Mouse (Mus musculus): ENCODE data around the gene Taf15. TPM values are rescaled to one million over a fixed set of nuclear protein-coding genes. Genes with fewer than 3 reads are reported as not detected.

The Taf15 gene
- polyA plus RNA-seq (2016; fragmentation: Nextera tagmentation; extraction: Ambion mirVana), result 5.7 and 6.1 TPM in 2 replicates

DNA sequence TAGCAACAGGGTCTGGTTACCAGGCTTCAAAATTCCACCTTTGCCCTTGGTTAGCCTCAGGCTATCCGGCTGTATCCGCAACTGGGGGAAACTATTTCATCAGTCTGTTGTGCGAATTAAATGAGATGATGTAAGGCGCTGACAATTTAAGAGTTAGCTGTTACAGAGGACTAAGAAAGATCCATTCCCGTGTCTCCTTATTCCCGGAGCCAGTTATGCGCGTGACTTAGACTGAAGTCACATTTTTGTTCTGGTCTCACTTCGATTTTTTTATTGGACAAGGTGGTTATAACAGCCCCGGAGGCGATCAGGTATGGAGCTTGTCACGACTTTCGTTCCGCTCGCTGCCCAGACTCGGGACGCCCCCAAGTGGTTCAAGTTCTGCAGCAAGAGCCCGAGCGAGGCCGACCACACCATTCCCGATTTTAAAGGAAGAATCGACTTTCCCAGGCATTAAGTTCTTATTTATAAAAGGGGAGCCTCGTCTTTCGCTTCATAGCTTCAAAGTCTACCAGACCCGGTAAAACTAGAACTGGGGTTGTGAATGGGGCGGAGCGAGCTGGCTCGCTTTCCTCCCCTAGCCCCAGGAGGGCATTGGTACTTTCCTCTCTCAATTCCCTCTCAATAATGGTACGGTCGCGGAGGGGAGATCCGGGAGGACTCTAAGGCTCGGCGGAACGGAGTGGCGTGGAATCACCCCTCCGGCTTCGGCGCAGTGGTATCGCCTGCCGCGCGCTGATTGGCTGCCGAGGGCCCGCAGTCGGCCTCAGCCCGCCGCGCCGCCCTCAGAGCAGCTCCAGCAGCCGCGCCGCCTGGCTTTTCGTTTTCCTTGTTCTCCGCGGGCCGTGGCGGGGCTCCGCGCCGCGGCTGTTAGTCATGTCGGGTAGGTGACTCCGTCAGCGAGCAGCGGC lies at the start of gene Taf15:
Taf15 (plus strand) TSS at position 763 of the 911 bp plus-strand sequence.
- Histone ChIP-seq H3K4me1 (peaks cover 29% of the 10 kb centered on the region), H3K9me3 (replicated peaks) (no peaks in the 10 kb centered on the region), H3K36me3 (peaks cover 19% of the 10 kb centered on the region), H3K4me2 (peak within 1 kb of the TSS; percentile 84), H3K9ac (peak within 1 kb of the TSS; percentile 95), H3K27ac (peak within 1 kb of the TSS; percentile 84), H3K4me3 (peak within 1 kb of the TSS; percentile 95), H3K27me3 (replicated peaks) (peaks cover 18% of the 10 kb centered on the region; the same call in 1 of the 2 replicates)
- 1% methylated on average over 66 of the region's 66 CpGs for WGBS (ENCODE audit: insufficient replicate concordance)
- peak; percentile 96 for ATAC-seq

DNA sequence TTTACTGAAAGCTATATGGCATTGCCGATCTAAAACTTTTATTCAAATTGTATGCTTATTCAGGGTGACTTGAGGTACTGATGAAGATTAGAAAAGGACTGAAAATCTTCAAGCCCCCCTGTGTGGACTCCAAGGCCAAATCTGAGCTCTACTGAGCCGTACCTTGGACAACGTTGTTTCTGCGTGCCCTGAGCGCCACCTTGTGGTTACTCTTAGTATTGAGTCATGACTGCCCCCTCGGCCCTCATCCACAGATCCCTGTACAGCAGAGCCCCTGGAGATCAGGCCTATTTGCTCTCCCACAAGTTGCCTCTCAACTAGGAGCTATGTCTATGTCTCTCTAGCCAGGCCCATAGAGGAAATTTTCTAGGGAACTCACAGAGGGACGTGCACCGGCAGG lies 48.2 kb upstream of the Taf15 start:
- no peak overlapping the region for H3K27ac ChIP-seq
- WGBS (ENCODE audit: insufficient replicate concordance), result 6% methylated on average over 8 of the region's 8 CpGs
- H3K4me2 ChIP-seq, result no peak overlapping the region
- H3K27me3 ChIP-seq (replicated peaks), result peaks cover 76% of the 10 kb centered on the region
- H3K9ac ChIP-seq, result no peak overlapping the region
- no peaks in the 10 kb centered on the region for H3K9me3 ChIP-seq (replicated peaks)
- H3K4me1 ChIP-seq, result 0 out of 2 replicates have a peak, but pooled peaks cover 7% of the 10 kb centered on the region
- no peaks in the 10 kb centered on the region for H3K36me3 ChIP-seq
- H3K4me3 ChIP-seq, result no peak overlapping the region
- ATAC-seq, result no peak

DNA sequence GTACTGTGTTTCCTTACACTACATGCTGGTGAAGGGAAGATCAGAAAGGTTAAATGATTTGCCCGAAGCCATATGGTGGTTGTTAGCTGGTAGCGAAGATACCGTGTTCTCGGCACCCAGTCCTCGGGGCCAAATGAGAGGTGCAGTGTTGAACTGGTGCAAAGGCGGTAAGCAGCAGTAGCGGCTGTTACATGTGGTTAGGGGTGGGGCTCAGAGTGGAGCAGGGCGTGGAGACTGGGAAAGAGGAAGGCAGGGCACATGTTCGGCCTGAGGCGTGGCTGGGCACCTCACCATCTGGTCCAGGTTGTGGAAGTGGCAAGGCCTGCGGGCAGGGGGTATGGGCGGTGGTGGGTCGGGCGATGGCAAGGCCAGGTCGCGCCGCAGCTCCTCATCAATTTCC lies 45.9 kb upstream of the Taf15 start:
- peak; percentile 49; the same call in 1 of the 2 replicates for ATAC-seq
- no peaks in the 10 kb centered on the region for H3K36me3 ChIP-seq
- WGBS (ENCODE audit: insufficient replicate concordance), result 7% methylated on average over 17 of the region's 17 CpGs
- no peak overlapping the region for H3K27ac ChIP-seq
- H3K4me3 ChIP-seq, result no peak overlapping the region
- H3K9me3 ChIP-seq (replicated peaks), result no peaks in the 10 kb centered on the region
- H3K4me1 ChIP-seq, result 0 out of 2 replicates have a peak, but pooled peaks cover 7% of the 10 kb centered on the region
- H3K4me2 ChIP-seq, result peak overlapping the region; percentile 31
- no peak overlapping the region for H3K9ac ChIP-seq
- H3K27me3 ChIP-seq (replicated peaks), result peaks cover 70% of the 10 kb centered on the region

DNA sequence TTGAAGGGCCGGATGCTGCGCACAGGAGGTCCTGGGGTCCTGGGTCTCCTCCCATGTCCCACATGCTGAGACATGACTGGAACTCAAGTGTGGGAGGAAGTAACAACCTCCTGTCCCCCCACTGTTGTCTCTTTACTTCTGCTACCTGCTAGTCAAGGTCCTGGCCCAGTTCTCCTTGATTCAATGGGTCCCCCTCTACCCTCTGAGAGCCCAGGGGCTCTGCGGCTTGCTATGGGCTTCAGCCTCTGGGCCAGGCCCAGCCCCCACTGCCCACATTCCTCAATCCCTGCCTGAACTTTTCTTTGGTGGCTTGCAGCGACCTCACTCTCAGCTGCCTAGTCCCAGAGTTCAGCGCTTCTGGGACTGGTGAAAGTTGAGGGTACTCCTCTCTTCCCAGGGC lies 43.5 kb upstream of the Taf15 start, which contains the start of gene Gas2l2:
Gas2l2 (minus strand) TSS at position 101 of the 400 bp plus-strand sequence.
- Histone ChIP-seq H3K4me2 (no peak within 1 kb of the TSS), H3K4me3 (no peak within 1 kb of the TSS)
- 50% methylated on average over 5 of the region's 5 CpGs for WGBS (ENCODE audit: insufficient replicate concordance)

DNA sequence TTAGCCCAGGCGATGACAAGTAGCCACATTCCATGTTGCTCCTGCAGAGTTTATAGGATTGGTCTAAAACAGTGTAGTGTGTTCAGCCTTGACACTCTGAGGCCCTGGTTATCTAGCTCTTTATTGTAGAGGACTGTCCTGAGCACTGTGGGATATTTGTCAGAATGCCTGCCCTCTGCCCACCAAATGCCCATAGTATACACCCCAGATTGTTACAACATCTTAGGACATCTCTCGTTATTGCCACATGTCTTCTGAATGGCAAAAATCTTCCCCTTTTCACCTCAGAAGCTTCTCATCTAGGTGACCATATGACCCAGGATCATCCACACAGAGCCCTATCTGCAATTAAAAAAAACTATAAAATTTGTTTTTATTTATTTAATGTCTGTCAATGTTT lies 40.4 kb upstream of the Taf15 start:
- no peak overlapping the region for H3K27ac ChIP-seq
- no peak overlapping the region for H3K9ac ChIP-seq
- H3K27me3 ChIP-seq (replicated peaks), result peaks cover 61% of the 10 kb centered on the region
- 57% methylated on average over 2 of the region's 2 CpGs for WGBS (ENCODE audit: insufficient replicate concordance)
- no peak overlapping the region for H3K4me2 ChIP-seq
- H3K36me3 ChIP-seq, result no peaks in the 10 kb centered on the region
- no peaks in the 10 kb centered on the region for H3K9me3 ChIP-seq (replicated peaks)
- H3K4me3 ChIP-seq, result no peak overlapping the region
- no peak for ATAC-seq
- no peaks in the 10 kb centered on the region for H3K4me1 ChIP-seq

More for the DNA sequence above, 43.5 kb upstream of the Taf15 start, which contains the start of gene Gas2l2:
- Histone ChIP-seq H3K9ac (no peak within 1 kb of the TSS), H3K4me1 (0 out of 2 replicates have a peak, but pooled peaks cover 7% of the 10 kb centered on the region), H3K36me3 (no peaks in the 10 kb centered on the region), H3K27me3 (replicated peaks) (peaks cover 71% of the 10 kb centered on the region), H3K9me3 (replicated peaks) (no peaks in the 10 kb centered on the region), H3K27ac (no peak within 1 kb of the TSS)
- no peak for ATAC-seq

DNA sequence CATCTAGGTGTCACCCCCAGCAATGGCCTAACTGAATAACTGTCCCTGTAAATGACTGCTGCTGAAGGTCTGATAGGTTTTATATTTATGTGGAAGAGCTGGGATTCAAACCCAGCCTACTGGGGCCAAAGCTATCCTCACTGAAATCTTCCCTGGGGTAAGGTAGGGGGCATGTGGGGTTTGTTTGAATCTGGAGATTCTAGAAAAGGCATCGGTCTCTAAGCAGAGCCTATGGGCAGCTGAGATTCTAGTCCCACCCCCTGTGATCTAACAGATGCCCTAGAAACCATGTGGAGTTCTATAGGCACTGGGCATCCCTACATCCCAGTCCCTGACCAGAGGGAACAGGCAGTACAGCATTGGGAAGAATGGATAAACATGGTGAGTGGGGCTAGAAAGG lies 35.5 kb upstream of the Taf15 start, which contains the start of gene 1700020L24Rik:
1700020L24Rik (plus strand) TSS at position 301 of the 400 bp plus-strand sequence.
- Histone ChIP-seq H3K27me3 (replicated peaks) (peaks cover 51% of the 10 kb centered on the region), H3K9ac (no peak within 1 kb of the TSS), H3K9me3 (replicated peaks) (no peaks in the 10 kb centered on the region), H3K4me3 (no peak within 1 kb of the TSS), H3K4me2 (no peak within 1 kb of the TSS), H3K27ac (no peak within 1 kb of the TSS), H3K4me1 (peaks cover 12% of the 10 kb centered on the region; the same call in 1 of the 2 replicates), H3K36me3 (no peaks in the 10 kb centered on the region)
- WGBS (ENCODE audit: insufficient replicate concordance), result 71% methylated on average over 1 of the region's 1 CpGs
- no peak for ATAC-seq

DNA sequence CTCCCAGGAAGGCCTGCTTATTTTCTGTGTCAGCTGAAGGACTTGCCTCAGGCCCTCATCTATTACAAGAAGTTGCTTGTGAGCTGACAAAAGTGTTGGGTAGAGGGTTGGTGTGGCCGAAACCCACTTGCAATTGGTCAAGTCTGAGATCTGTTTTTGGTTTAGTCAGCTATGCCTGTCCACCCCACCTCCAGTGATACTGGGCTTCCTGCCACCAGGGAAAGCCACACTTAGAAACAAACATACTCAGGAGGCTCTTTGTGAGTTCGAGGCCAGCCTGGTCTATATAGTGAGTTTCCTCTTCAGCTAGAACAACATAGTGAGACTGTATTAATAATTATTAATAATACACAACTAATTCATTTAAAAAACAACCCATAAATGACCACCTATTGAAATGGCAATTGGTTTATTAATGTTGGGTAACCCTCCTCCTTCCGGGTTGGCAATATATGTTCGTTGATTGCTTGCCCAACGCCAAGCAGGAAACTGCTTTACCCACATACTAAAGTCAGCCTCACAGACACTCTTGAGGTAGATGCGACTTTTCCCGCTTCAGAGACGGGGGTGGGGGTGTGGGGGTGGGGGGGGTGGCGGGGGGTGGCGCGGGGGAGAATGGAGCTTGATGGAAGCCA lies 33.3 kb upstream of the Taf15 start:
- Histone ChIP-seq H3K9ac (peak overlapping the region; percentile 66), H3K27ac (no peak overlapping the region), H3K4me3 (peak overlapping the region; percentile 69), H3K4me1 (peaks cover 27% of the 10 kb centered on the region), H3K4me2 (peak overlapping the region; percentile 98), H3K9me3 (replicated peaks) (no peaks in the 10 kb centered on the region), H3K36me3 (no peaks in the 10 kb centered on the region), H3K27me3 (replicated peaks) (peaks cover 64% of the 10 kb centered on the region)
- no peak for ATAC-seq
- 29% methylated on average over 11 of the region's 11 CpGs for WGBS (ENCODE audit: insufficient replicate concordance)

DNA sequence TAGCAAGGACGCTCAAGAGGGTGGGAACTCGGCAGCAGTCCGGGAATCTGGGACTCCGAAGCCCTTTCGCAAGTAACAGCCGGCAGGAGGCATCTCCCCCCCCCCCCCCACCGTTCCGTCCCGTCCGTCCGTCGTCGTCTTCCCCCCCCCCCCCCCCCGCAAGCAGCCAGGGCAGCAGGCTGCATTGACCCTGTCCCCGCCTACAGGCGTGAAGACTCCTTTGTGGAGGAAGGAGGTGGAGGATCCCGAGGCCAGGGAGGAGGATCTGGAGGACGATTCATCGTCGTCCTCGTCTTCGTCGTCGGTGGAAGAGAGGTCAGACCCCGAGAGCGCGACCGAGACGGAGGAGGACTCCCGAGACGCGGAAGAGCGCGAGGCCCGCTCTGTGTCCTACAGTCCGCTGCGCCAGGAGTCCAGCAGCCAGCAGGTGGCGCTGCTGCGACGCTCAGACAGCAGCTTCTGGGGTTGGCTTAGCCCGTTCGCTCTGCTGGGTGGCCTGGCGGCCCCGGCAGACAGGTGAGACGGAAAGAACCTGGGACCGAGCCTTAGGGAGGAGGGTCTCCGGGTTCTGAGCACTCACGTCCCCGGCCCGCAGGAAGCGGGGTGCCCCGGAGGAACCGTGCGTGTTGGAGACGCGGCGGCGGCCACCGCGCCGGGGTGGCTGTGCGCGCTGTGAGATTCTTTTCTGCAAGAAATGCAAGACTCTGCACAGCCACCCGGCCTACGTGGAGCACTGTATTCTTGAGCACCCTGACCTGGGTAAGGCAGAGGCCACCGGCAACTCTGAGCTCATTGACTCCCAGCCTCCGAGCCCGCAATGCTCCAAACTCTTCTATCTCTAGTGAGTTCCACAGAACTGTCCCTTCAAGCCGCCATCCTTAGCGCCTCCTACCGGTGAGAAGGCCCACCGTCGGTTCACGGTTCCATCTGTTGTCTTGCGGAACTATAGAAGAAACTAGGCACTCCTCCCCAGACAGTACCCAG lies 32.5 kb upstream of the Taf15 start:
- Histone ChIP-seq H3K4me1 (peaks cover 32% of the 10 kb centered on the region), H3K27ac (no peak overlapping the region), H3K9ac (peak overlapping the region; percentile 66), H3K36me3 (no peaks in the 10 kb centered on the region), H3K27me3 (replicated peaks) (peaks cover 66% of the 10 kb centered on the region), H3K4me2 (peak overlapping the region; percentile 98), H3K4me3 (peak overlapping the region; percentile 69), H3K9me3 (replicated peaks) (no peaks in the 10 kb centered on the region)
- peak; percentile 91 for ATAC-seq
- under 1% methylated on average over 62 of the region's 75 CpGs for WGBS (ENCODE audit: insufficient replicate concordance)

DNA sequence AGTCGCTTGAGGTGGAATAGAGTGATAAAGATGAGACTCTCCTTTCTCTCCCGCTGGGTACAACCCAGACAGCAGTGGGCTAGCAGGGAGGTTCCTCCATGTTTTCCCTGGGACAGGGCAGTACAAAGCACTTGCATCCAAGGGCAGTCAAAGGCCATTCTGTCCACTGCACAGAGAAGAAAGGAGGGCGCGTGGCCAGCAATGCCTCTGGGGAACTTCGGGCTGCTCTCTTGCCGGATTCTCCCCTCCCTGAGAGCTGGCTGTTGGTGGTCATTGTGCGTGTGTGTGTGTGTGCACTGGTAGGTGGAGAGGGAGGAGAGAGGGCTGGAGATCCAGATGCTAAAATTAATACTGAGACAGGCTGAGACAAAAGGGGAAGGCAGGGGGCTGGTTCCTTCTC lies 31.7 kb upstream of the Taf15 start:
- Histone ChIP-seq H3K9me3 (replicated peaks) (no peaks in the 10 kb centered on the region), H3K9ac (no peak overlapping the region), H3K36me3 (no peaks in the 10 kb centered on the region), H3K4me2 (peak overlapping the region; percentile 98), H3K4me1 (peaks cover 32% of the 10 kb centered on the region), H3K27me3 (replicated peaks) (peaks cover 67% of the 10 kb centered on the region), H3K4me3 (peak overlapping the region; percentile 69; the same call in 1 of the 2 replicates), H3K27ac (no peak overlapping the region)
- ATAC-seq, result no peak
- WGBS (ENCODE audit: insufficient replicate concordance), result 47% methylated on average over 7 of the region's 7 CpGs

DNA sequence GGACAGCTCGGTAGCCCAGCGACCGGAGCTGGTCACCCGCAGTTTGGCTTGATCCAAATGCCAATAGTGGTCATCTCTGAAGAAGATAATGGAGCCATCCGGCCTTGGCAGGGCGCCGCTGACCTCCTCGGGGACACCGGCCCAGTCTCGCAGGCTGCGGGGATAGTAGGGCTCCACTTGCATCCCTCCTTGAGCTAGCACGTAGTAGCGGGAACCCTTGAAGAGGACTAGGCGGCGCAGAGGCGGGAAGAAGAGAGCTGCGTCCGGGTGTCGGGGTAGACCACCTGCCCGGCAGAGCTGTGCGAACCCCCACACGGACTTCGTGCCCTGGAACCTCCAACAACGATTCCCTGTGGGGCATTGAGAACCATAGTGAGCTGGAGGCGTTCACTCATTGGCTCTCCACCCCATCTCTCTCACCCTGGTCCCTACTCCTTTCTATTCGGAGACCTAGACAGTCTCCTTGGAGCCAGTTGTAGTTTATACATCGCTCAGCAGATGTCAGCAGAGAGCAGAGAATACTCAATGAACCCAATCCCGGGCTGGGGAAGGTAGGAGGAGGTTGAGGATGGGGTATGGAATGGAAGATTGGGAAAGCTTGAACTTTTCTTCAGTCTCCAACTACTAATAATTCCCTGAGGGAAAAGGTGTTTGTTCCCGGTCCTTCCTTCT lies 30.2 kb upstream of the Taf15 start:
- Histone ChIP-seq H3K4me3 (peak overlapping the region; percentile 25; the same call in 1 of the 2 replicates), H3K27ac (no peak overlapping the region), H3K9ac (no peak overlapping the region), H3K4me2 (peak overlapping the region; percentile 44), H3K4me1 (peaks cover 36% of the 10 kb centered on the region), H3K27me3 (replicated peaks) (peaks cover 82% of the 10 kb centered on the region), H3K36me3 (no peaks in the 10 kb centered on the region), H3K9me3 (replicated peaks) (no peaks in the 10 kb centered on the region)
- no peak for ATAC-seq
- WGBS (ENCODE audit: insufficient replicate concordance), result 11% methylated on average over 29 of the region's 29 CpGs
